Mouse (Mus musculus) cerebellum, postnatal 25 days (tissue): ENCODE measurements around the gene Hnrnpdl.

Source experiments
- DNase-seq, 2 experiments: peaks; one replicate each; pipeline ENCODE4 v3.0.0; 2021; ENCODE audit warnings: mixed read lengths in 2 of 2

The Hnrnpdl gene

DNA sequence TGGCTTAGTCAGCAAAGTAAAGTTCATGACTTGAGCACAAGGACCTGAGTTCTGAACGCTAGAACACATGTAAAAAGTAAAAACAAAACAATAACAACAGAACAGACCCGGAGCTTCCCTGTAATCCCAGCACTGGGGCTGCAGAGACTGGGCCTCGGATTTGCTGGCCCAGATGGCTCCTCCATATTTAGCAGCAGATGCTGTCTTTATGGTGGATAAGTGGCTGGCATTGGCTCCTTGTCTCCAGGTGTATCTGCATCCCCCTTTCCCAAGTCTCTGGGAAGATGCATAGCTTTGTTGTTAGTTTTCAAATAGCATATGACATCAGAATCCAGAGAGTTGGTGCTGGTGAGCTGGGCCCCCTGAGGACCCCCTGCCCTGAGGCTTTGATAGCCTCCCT is 6.6 kb upstream of the Hnrnpdl start:
- peak in 1 of 2 experiments; percentile 35 for DNase-seq

GRCm38 (mm10) chr5:100044621-100045020 is 5.2 kb upstream of the Hnrnpdl start:
- no peak for DNase-seq

- DNase-seq = no peak
Observed at GRCm38 (mm10) chr5:100044030-100044429, 4.6 kb upstream of the Hnrnpdl start.

DNA sequence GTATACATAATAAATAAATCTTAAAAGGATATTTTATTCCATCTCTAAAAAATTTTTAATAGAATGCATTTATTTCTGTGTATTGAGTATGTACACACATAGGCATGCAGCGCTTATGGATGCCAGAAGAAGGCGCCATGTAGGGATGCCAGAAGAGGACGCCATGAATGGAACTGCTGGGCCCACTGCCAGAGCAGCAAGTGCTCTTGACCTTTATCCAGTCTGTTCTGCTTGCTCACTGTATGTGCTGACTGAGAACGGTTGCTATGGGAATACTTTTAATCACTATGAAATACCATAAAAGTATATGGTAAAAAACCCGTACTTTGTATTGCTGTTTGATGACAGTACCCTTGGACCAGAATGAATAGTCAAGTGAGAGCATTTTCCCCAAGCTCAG is 3.9 kb upstream of the Hnrnpdl start:
- DNase-seq = peak; percentile 83 to 91

DNA sequence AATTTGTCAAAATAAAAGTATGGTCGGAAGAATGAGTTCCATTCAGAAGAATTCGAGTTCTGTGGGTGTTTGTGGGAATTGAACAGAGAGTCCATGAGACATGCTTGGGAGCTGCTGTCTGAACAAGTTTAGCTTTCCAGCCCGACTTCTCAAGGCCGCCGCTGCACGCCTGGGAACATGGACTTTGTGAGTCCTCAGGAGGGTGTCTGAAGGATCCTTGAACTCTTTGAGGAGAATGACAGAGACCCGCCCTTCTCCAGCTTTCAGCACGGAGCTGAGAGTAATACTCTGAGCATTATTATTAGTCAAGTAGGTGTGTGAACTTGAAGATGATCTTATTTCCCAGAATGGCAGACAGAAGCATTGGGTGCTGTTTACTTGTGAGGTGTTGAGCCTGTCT is 3.0 kb upstream of the Hnrnpdl start:
- DNase-seq = no peak

- no peak for DNase-seq
Observed at GRCm38 (mm10) chr5:100041272-100041671, 1.8 kb upstream of the Hnrnpdl start.

GRCm38 (mm10) chr5:100040281-100040784 is 869 bp upstream of the Hnrnpdl start:
- DNase-seq = peak in 1 of 2 experiments; percentile 49

- peak; percentile 99 for DNase-seq
Observed at GRCm38 (mm10) chr5:100038714-100039601, 506 bp downstream of the Hnrnpdl start.

GRCm38 (mm10) chr5:100037965-100038713 is 1.3 kb downstream of the Hnrnpdl start:
- DNase-seq = peak; percentile 91 to 96

- DNase-seq = no peak
Observed at GRCm38 (mm10) chr5:100036681-100037080, 2.8 kb downstream of the Hnrnpdl start.

- peak in 1 of 2 experiments; percentile 51 for DNase-seq
Observed at GRCm38 (mm10) chr5:100035950-100036349, 3.5 kb downstream of the Hnrnpdl start.

DNA sequence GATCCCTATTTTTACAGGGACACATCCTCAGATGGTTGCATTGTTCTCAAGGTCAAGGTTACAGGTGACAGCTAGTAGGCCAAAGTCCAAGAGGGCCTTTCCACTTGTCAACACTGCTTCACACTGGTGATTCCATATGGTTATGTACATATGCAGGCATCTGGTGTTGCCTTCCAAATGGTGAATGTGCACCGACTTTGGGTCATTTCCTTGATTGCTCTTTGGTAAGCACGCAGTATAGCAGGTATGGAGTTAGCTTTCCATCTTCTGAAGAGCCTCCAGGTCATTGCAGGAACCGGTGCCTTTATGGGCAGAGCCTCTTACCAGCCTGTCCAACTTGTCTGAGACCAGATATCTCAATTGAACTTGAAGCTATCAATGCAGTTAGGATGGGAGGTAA is 6.8 kb downstream of the Hnrnpdl start:
- no peak for DNase-seq

GRCm38 (mm10) chr5:100032107-100032506 is 7.4 kb downstream of the Hnrnpdl start:
- DNase-seq = no peak

GRCm38 (mm10) chr5:100030069-100030468 is 9.4 kb downstream of the Hnrnpdl start:
- DNase-seq = no peak

GRCm38 (mm10) chr5:100024868-100025267 is 14.6 kb downstream of the Hnrnpdl start:
- no peak for DNase-seq

DNA sequence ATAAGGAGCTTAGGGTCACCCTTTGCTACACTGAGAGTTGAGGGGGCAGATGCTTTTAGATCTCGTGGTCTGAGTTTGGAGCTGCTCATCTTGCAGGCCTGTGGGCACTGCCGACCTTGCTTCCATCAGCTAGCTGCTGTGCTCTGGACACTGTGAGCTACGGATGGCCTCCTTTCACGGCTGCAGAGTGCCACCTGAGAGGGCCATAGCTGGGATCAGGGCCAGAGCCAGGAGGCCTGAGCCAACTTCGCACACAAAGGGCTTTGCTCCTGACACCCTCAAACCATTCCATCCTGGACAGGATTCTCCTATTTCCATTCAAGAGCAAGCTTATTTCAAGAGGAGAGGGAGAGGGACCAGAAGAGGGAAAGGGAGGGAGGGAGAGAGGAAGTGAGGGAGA is 15.1 kb downstream of the Hnrnpdl start:
- DNase-seq = peak; percentile 63 to 76

DNA sequence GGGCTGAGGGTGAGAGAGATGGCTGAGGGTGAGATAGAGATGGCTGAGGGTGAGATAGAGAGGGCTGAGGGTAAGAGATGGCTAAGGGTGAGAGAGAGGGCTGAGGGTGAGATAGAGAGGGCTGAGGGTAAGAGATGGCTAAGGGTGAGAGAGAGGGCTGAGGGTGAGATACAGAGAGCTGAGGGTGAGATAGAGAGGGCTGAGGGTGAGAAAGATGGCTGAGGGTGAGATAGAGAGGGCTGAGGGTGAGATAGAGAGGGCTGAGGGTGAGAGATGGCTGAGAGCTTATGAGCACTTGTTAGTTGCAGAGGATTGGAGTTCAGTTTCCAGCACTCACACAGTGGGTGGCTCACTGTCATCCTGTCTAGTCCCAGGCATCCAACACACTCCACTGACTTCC is 19.4 kb downstream of the Hnrnpdl start:
- no peak for DNase-seq

DNA sequence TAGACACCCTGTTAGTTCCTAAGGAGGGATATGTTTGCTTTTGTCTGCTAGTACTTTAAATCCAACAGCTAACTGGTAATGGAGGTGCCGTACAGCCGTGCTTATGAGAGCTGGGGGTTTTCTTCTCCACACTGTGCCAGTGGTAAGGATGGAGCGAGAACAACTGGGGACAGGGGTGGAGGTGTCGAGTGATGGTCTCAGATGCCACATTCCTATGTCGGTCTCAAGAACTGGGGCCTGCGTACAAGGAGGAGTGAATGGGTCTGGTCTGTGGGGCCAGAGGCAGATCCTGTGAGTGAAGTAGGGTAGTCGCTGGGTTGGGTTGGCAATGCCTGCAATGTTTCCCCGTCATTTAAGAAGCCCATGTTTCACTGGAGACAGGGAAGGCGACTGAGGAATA is 26.9 kb downstream of the Hnrnpdl start:
- DNase-seq = no peak

DNA sequence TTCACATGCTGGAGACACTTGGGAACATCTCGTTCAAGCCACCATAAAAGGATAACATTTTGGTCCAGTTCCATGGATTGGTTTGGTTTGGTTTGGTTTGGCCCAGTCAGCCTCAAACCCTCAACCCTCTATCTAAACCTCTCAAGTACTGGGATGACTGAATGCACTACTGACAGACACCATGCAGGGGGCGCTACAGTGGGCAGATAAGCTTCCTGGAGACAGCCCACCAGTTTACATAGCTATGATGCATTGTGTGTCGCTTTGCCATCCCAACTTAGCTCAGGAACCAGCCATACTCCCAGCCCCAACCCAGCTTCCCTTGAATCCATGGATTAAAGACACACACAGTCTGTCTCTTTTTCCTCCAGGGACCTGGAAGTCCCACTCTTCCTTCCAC is 31.0 kb downstream of the Hnrnpdl start:
- no peak for DNase-seq

DNA sequence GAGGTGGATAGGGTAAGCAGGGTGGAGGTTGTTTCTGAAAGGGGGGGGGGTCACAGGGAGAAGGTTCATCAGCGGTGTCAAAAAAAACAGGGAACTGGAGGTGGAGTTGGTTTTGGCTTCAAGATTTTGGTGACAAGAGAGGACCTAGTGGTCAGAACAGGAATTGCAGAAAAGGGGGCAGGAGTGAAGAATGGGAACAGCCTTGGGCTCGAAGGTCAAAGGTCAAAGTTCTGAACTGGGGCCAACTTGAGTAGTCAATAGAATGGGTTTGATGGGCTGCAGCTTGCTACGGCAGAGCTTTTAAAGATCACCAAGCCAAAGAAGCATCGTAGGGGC is 32.5 kb downstream of the Hnrnpdl start:
- no peak for DNase-seq

DNA sequence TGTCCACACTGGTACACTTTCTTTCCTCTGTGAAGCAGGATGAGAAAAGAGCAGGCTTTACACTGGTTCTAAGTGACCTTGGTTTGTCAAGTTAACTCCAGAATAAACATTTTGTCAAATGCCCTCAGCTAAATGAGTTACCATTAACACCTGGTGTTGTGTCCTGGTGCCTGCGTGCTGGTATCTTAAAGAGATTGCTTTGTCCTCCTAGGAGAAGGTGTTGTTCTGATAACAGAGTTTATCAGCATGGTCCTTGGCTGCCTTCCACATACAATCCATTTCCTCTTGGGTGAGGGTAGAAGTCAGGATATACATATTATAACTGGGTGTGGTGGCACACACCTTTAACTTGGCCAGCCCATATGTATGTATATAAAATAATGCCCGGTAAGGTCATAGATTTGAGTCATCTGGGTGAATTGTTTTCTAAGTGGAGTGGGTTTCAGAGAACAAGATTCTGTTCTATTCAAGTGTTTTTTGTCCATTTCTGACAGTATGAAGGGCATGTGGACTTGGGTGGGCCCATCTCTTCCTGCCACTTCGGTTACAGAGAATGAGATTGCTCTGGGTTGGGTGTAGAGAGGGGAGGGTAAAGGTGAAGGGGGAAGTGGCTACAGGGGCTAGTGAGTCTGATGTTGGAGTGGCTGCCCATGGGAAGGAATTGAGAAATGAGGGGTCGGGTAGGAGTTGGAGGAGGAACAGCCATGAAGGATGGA is 33.0 kb downstream of the Hnrnpdl start:
- DNase-seq = no peak

GRCm38 (mm10) chr5:100005896-100006295 is 33.6 kb downstream of the Hnrnpdl start:
- DNase-seq = no peak

DNA sequence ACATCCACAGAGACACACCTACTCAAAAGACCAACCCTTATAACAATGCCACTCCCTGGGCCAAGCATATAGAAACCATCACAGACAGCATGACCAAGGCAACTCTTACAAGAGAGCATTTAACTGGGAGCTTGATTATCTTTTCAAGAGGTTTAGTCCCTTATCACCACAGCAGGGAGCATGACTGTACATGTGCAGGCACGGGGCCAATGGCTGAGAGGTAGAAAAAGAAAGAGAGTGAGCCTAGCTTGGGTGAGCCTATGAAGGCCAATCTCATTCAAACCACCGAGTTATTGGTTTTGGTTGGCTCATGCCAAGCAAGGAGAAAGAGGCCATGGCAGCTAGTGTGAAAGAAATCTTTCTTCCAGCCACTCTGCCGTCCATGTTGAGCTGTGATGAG is 34.0 kb downstream of the Hnrnpdl start:
- no peak for DNase-seq
